Mouse (Mus musculus) liver, embryonic 14.5 days (tissue): Measurements from ENCODE around the gene Alox12b. TPM values are rescaled to one million over a fixed set of nuclear protein-coding genes. Genes with fewer than 3 reads are reported as not detected.

Source experiments
- ATAC-seq: fragments of 200-750 bp; cut with Nextera tagmentation; 2 replicates; pipeline ENCODE4 v1.8.0; 2017; ENCODE audit warnings: moderate number of reproducible peaks, mild to moderate bottlenecking, moderate library complexity; ENCODE audit not compliant: insufficient read depth
- DNase-seq, 3 experiments: peaks; one replicate each; pipeline ENCODE4 v3.0.0-alpha.2; 2012 to 2013; ENCODE audit warnings: low read depth in 3 of 3, low spot score in 3 of 3
- H3K27ac ChIP-seq: fragments of 300-500 bp; sonication (generic); 2 replicates; pipeline ENCODE4 v1.5.1; 2014; ENCODE audit warnings: moderate library complexity, mild to moderate bottlenecking, control low read depth, inconsistent platforms
- H3K27me3 ChIP-seq: fragments of 300-500 bp; sonication (generic); 2 replicates; pipeline ENCODE4 v1.6.1; 2014; ENCODE audit warnings: mild to moderate bottlenecking, low read length, moderate library complexity; ENCODE audit not compliant: control insufficient read depth, insufficient read depth
- H3K36me3 ChIP-seq: fragments of 300-500 bp; sonication (generic); replicated peaks from 2 replicates; pipeline ENCODE4 v1.6.1; 2014; ENCODE audit warnings: low read depth; ENCODE audit not compliant: control insufficient read depth, insufficient read depth
- H3K4me1 ChIP-seq, 2 experiments: fragments of 200-500 bp in 1 of 2; fragments of 300-500 bp in 1 of 2; sonication (generic) in 1 of 2; replicated peaks; 2 replicates each; pipeline ENCODE4 v1.6.1; 2012 to 2014; ENCODE audit warnings: antibody characterized with exemption in 1 of 2, inconsistent platforms in 1 of 2, low read length in 1 of 2; ENCODE audit not compliant: control insufficient read depth in 2 of 2, insufficient read depth in 2 of 2
- H3K4me2 ChIP-seq: fragments of 300-500 bp; sonication (generic); 2 replicates; pipeline ENCODE4 v1.6.1; 2014; ENCODE audit warnings: low read depth, mild to moderate bottlenecking, control low read depth, moderate library complexity
- H3K4me3 ChIP-seq, 2 experiments: fragments of 200-500 bp in 1 of 2; fragments of 300-500 bp in 1 of 2; sonication (generic) in 1 of 2; 2 replicates each; pipeline ENCODE4 v1.5.1; 2012 to 2014; ENCODE audit warnings: low read depth in 2 of 2, low read length in 2 of 2, mild to moderate bottlenecking in 2 of 2, control low read depth in 1 of 2, inconsistent platforms in 1 of 2, moderate library complexity in 1 of 2; ENCODE audit not compliant: insufficient read depth in 1 of 2
- H3K9ac ChIP-seq: fragments of 300-500 bp; sonication (generic); replicated peaks from 2 replicates; pipeline ENCODE4 v1.6.1; 2014; ENCODE audit warnings: mild to moderate bottlenecking, control low read depth, moderate library complexity
- H3K9me3 ChIP-seq: fragments of 300-500 bp; sonication (generic); 2 replicates; pipeline ENCODE4 v1.6.1; 2016; ENCODE audit warnings: low read length, mixed read lengths; ENCODE audit not compliant: control insufficient read depth
- CTCF ChIP-seq: IDR thresholded peaks from 2 replicates; pipeline ENCODE4 v1.5.1; 2016; ENCODE audit warnings: antibody characterized with exemption, low read depth, control low read depth
- EP300 ChIP-seq: IDR thresholded peaks from 2 replicates; pipeline ENCODE4 v1.6.1; 2016; ENCODE audit warnings: antibody characterized with exemption, low read depth
- WGBS: fragments of 180-500 bp; shearing (Covaris S2); extraction: QIAGEN DNeasy Blood & Tissue Kit; methylation state at CpG from one replicate; pipeline ENCODE4 v1.1.7; 2014; ENCODE audit not compliant: insufficient replicate concordance; 5-methylcytosine and 5-hydroxymethylcytosine counted together
- polyA plus RNA-seq, 2 experiments: library from polyadenylated mRNA; depleted of rRNA in 1 of 2; stranded (reverse) in 1 of 2; unstranded in 1 of 2; fragments of >200 nt; fragmentation: Nextera tagmentation in 1 of 2; extraction: Ambion mirVana in 1 of 2; gene quantifications; 2 replicates each; pipeline versions ENCODE4 v1.2.1 to v1.2.3; 2012 to 2014

Gene Alox12b
- polyA plus RNA-seq, 2 experiments: not detected

DNA sequence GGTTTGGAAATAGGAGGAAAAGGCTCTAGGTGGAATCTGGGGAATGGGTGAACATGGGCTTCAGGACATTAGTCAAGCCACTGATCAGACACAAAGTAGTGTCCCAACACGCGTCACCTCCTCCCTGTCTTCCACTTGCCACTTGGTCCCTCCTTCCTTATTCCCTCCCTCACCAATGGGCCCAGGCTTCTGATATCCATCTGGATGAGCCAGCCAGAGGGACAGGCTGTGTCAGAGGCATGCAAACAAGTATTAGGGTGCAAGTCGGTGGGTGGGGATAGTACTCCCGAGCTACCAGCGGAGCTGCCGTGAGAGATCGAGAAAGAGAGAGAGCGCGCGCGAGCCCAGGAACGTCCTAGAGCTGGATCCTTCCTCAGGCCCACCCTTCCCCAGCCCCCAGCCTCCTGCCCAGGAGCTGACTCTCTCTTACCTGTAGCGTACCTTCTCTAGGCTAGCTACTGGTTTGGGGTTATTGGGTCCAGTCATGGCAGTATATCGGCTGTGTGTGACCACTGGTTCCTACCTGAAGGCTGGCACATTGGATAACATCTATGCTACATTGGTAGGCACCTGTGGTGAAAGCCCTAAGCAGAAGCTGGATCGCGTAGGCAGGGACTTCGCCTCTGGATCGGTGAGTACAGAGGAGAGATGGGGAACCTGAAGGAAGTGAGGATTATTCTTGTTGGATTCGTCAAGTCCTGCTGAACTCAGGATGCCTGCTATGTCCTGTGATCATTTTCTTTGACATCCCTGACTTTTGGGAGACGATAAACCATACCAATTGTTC, 30.7 kb upstream of the Alox12b start:
- no peak overlapping the region for H3K27ac ChIP-seq
- TF ChIP-seq EP300 (no peak), CTCF (no peak)
- 12% methylated on average over 20 of the region's 20 CpGs for WGBS
- no peaks in the 10 kb centered on the region for H3K36me3 ChIP-seq
- H3K4me3 ChIP-seq: peak overlapping the region; percentile 73 to 88
- DNase-seq (no peak), ATAC-seq (no peak)
- peaks cover 8 to 13% of the 10 kb centered on the region in 2 experiments for H3K4me1 ChIP-seq
- H3K9ac ChIP-seq: peak overlapping the region; percentile 56
- H3K9me3 ChIP-seq: no peaks in the 10 kb centered on the region
- H3K4me2 ChIP-seq: peak overlapping the region; percentile 97
- H3K27me3 ChIP-seq: peaks cover 21% of the 10 kb centered on the region

DNA sequence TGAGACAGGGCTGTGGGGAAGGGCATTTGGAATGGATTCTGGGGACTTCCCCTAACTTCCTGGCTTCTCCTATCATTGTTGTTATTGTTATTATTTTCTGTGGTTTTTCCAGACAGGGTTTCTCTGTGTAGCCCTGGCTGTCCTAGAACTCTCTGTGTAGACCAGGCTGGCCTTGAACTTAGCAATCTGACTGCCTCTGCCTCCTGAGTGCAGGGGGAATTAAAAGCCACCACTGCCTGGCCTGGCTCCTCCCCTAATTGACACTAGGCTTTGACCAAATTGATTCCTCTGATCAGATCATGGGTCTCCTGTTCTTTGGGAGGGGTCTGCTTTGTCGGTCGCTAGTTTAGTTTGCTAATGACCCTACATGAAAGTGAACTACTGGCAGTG, 30.1 kb upstream of the Alox12b start:
- 44% methylated on average over 2 of the region's 2 CpGs for WGBS
- no peak for ATAC-seq
- H3K4me3 ChIP-seq: peak overlapping the region in 1 of 2 experiments; percentile 73; a peak in 2 of 4 replicates

DNA sequence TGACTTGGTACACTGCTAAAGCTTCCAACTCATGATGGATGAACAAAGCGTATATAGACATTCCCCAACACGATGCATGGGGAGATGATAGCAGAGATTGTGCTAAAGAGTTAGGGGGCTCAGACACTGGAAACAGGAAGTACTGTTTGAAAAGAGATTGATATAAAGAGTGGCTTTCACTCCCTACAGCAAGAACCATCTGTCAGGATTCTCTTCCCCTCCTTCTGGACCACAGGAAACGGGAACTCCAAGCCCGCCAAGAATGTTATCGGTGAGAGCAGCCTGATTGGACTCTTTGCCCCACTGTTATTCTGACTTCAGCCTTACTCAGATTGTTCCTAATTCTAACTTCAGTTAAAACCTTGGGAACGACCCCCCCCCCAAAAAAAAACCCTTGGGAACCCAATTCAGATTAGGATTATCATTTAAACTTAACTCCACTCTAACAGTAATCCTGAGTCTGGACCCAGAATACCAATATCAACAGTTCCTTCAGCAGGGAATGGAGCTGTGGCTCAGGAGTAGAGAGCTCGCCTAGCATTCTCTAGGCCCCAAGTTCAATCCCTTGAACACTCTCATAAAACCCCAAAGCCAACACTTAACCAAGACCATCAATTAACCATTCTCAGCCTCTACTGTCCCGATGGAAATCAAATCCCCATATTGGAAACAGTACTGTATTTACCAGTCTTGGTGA, 28.2 kb upstream of the Alox12b start:
- no peak overlapping the region for H3K27ac ChIP-seq
- WGBS: 27% methylated on average over 8 of the region's 8 CpGs
- H3K36me3 ChIP-seq: no peaks in the 10 kb centered on the region
- no peak overlapping the region for H3K4me2 ChIP-seq
- H3K9me3 ChIP-seq: no peaks in the 10 kb centered on the region
- ATAC-seq (no peak), DNase-seq (no peak)
- H3K27me3 ChIP-seq: no peaks in the 10 kb centered on the region; the same call in 1 of the 2 replicates
- peaks cover 0 to 11% of the 10 kb centered on the region in 2 experiments; a peak in 3 of 4 replicates for H3K4me1 ChIP-seq
- no peak overlapping the region for H3K4me3 ChIP-seq
- no peak overlapping the region for H3K9ac ChIP-seq
- TF ChIP-seq EP300 (no peak), CTCF (no peak)

More for the DNA sequence above, 30.1 kb upstream of the Alox12b start:
- H3K27ac ChIP-seq: no peak overlapping the region
- no peak for DNase-seq
- no peaks in the 10 kb centered on the region for H3K36me3 ChIP-seq
- peaks cover 8 to 13% of the 10 kb centered on the region in 2 experiments for H3K4me1 ChIP-seq
- TF ChIP-seq CTCF: no peak
- no peak for TF ChIP-seq EP300
- peaks cover 15% of the 10 kb centered on the region for H3K27me3 ChIP-seq
- H3K9me3 ChIP-seq: no peaks in the 10 kb centered on the region
- no peak overlapping the region; the same call in 1 of the 2 replicates for H3K9ac ChIP-seq
- peak overlapping the region; percentile 97 for H3K4me2 ChIP-seq

DNA sequence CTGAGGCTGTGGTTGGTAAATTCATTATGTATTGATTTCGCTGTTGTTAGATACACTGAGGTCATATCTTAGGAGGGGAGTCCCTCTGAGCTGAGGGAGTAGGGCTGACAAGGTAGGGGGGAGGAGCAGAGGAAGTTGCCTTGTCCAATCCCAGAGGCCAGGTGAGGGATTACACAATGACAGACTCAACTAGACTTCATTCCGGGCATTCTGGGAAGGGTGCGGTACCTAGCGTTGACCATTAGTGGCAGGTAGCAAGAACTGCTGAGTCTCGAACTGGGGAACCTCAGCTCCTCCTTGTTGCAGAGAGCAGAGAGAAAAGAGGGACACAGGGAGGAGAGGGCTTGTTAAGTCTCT, 23.2 kb upstream of the Alox12b start:
- TF ChIP-seq EP300: no peak
- TF ChIP-seq CTCF: no peak
- no peak overlapping the region for H3K9ac ChIP-seq
- no peaks in the 10 kb centered on the region for H3K27me3 ChIP-seq
- H3K4me2 ChIP-seq: peak overlapping the region; percentile 68
- 43% methylated on average over 5 of the region's 5 CpGs for WGBS
- no peaks in the 10 kb centered on the region for H3K9me3 ChIP-seq
- H3K27ac ChIP-seq: no peak overlapping the region
- ATAC-seq: no peak
- H3K4me1 ChIP-seq: peaks cover 0 to 2% of the 10 kb centered on the region in 2 experiments; a peak in 2 of 4 replicates
- H3K4me3 ChIP-seq: no peak overlapping the region
- no peak for DNase-seq
- no peaks in the 10 kb centered on the region for H3K36me3 ChIP-seq
